Mouse (Mus musculus): Measurements from ENCODE around the gene Tsc22d4.
A peak's percentile ranks its signal among the peaks of the same experiment; 100 is the strongest.
"Not testable (repeated sequence)": the region's sequence is repeated elsewhere in the genome, so short reads cannot be mapped to it uniquely, and the experiment has no call there.

Tsc22d4 gene

GRCm38 (mm10) chr5:137745214-137746171 lies at the start of gene Tsc22d4:
TSS of gene Tsc22d4 (plus strand) at chr5:137745730.
- peak; percentile 83 to 89 for DNase-seq (ENCODE audit: low spot score in 2 of 2)

DNA sequence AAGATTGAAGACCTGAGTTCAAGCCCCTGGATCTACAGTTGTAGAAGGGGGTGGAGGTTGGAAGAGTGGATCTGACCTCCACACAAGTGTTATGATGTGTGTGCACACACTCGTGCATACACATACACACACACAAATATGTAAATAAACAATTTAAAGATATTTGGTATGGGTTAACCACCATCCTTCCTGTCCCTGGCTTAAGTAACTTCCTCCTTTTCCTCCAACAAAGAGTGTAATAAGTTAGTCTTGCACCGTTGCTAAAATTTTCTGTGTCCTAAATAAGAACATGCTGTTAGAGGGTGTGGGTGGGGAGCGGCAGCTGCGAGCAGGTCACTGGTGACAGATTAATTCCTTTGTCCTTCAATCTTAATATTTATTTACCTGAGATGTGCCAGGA lies 49.6 kb upstream of the Tsc22d4 start:
- DNase-seq (ENCODE audit: low spot score in 2 of 2), result no peak

GRCm38 (mm10) chr5:137699080-137699479 lies 46.5 kb upstream of the Tsc22d4 start:
- no peak for DNase-seq (ENCODE audit: low spot score in 2 of 2)

GRCm38 (mm10) chr5:137699850-137700249 lies 45.7 kb upstream of the Tsc22d4 start:
- DNase-seq (ENCODE audit: low spot score in 2 of 2), result no peak

DNA sequence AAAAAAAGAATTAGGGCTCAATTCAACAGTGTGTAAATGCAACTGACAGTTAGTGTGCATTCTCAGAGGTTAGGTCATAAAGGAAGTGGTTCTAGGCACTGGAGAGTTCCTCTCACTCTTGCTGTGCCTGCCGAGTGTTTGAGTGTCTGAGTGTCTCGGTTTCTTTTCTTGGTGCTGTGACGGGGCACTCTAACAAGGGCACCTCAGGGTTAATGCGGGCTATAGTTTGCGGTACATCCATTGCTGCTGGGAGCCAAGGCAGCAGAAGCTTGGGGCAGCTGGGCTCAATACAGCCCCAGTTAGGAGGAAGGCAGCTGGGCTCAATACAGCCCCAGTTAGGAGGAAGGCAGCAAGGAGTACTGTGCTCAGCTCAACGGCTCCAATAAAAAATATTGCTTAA lies 40.3 kb upstream of the Tsc22d4 start:
- no peak for DNase-seq (ENCODE audit: low spot score in 2 of 2)

DNA sequence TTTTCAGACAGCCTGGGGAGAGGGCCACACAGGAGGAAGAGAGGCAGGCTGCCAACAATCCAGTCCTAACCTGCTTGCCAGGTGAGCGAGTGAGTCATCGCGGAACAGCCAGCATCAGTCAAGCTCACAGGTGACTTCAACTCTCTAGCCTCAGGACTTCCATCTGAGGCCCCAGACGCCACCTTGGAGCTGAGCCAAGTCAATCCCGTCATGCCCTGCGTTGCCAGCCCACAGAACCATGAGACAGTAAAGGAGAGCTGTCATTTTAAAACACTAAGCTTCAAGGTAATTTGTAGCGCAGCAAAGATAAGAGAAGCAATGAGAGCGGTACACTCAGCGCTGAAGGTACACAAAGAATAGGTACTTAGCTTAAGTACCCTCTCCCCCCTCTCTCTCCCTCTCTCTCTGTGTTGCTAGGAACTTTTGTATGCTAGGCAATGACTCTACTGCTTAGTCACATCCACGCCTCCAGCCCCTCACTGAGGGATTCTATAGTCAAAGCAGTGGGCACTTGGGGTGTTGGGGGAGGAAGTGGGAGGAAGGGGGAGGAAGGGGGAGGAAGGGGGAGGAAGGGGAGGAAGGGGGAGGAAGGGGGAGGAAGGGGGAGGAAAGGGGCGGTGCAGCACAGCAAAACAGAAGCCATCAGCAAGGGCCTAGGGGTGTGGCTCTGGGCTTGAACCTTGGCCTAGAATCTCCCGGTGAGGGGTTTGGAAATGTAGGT lies 38.5 kb upstream of the Tsc22d4 start:
- DNase-seq (ENCODE audit: low spot score in 2 of 2), result no peak

DNA sequence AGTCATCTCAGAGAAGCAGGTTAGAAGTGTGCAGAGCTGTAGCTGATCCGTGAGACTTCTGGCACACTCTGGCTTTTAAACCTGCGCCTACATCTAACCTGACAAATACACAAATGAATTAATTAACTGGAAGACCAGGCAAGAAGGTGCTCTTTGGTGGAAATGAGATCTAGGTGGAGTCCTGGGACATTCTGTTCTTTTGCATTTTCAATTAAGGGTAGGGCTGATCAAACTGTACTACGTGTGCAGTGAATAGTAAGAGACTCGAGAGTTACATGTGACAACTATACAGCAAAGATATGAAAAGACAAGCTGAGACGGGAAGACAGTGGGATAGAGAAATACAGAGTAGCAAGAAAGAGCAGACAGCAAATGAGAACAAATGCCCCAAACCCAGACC lies 32.1 kb upstream of the Tsc22d4 start:
- DNase-seq (ENCODE audit: low spot score in 2 of 2), result no peak

GRCm38 (mm10) chr5:137715685-137716084 lies 29.8 kb upstream of the Tsc22d4 start:
- DNase-seq (ENCODE audit: low spot score in 2 of 2), result no peak

GRCm38 (mm10) chr5:137718020-137718790 lies 27.3 kb upstream of the Tsc22d4 start:
- no peak for DNase-seq (ENCODE audit: low spot score in 2 of 2)

DNA sequence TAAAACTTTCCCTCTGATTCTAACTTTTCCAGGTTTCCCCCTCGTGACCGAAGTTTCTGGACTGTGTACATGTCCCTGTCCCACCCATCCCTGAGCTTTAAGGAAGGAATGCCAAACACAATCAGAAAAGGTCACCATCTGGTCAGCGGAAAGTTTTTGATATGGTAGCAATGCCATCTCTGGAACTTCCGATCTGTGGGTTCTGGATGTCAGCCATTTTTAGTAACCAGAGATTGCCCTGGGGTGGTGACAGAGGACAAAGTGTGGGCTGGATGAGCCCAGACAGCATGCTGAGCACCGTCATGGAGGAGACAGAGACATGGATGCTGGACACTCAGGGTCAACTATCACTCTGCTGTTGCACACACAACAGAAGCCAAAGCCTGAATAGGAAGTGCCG lies 26.4 kb upstream of the Tsc22d4 start:
- no peak for DNase-seq (ENCODE audit: low spot score in 2 of 2)

DNA sequence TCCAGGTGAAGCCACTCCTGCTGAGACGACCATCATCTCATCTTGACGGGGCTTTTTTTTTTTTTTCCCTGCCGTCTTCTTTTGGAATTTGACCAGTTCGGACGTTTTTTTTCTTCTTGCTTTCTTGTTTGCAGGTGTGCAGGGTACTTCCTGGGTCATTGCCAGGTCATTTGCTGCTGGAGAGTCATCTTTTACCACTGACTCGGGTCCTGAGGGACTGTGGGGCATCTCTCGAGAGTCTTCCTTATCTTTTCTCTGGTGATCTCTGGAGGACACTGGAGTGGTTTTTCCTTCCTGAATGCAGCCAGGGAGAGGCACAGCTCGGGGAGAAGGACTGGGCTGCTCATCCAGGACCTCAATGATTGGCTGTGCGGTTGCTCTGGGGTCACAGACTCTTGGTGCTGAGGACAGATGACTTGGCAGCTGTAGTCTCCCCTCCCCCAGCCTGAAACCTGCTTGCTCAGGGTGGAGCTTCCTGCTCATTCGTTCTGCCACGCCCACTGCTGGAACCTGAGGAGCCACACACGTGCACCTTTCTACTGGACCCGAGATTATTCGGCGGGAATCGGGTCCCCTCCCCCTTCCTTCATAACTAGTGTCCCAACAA lies 24.9 kb upstream of the Tsc22d4 start:
- DNase-seq (ENCODE audit: low spot score in 2 of 2), result not testable (repeated sequence)

DNA sequence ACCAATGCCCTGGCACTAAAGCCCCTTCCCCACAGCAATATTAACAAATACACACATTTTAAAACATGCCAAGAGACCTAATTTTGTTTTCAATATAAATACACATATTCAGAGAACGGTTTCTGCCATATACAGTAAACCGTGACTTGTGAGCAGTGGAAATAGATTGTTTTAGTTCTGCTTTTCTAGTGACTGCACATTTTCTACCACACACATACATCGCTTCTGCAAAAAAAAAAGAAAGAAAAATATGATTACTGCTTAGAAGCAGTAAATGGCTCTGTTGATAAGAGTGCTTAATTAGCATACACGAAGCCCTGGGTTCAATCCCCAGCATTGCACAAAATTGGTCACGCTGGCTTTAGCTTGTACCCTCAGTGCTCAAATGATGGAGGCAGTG lies 21.7 kb upstream of the Tsc22d4 start:
- no peak for DNase-seq (ENCODE audit: low spot score in 2 of 2)

- DNase-seq (ENCODE audit: low spot score in 2 of 2), result no peak
These were observed 18.8 kb upstream of the Tsc22d4 start for GRCm38 (mm10) chr5:137726767-137727166.

DNA sequence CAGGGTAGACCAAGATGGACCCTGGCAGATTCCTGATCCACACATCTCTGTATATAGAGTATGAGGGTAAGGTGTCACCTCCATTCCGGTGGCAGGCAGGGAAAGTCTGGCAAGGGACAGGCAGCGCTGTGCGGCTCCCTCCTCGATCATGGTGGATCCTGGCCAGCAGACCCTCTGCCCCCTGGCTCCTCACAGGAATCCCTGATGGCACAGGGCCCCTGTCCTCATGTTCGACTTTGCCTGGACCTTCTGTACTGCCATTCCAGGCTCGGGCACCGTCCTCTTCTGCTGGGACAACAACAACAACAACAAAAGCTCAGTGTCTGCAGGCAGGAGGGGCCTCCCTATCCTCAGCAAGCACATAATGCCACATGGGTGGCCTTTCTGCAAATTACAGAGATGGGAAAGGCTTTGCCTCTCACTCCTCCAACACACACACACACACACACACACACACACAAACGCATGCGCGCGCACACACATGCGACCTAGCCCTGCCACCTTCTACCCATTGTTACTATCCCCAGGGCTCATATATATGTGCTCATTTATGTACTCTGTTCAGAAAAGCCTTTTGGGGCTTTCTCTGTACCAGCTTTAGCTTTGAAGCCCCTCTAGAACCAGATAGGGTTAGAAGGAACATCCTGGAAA lies 11.8 kb upstream of the Tsc22d4 start:
- DNase-seq (ENCODE audit: low spot score in 2 of 2), result no peak

DNA sequence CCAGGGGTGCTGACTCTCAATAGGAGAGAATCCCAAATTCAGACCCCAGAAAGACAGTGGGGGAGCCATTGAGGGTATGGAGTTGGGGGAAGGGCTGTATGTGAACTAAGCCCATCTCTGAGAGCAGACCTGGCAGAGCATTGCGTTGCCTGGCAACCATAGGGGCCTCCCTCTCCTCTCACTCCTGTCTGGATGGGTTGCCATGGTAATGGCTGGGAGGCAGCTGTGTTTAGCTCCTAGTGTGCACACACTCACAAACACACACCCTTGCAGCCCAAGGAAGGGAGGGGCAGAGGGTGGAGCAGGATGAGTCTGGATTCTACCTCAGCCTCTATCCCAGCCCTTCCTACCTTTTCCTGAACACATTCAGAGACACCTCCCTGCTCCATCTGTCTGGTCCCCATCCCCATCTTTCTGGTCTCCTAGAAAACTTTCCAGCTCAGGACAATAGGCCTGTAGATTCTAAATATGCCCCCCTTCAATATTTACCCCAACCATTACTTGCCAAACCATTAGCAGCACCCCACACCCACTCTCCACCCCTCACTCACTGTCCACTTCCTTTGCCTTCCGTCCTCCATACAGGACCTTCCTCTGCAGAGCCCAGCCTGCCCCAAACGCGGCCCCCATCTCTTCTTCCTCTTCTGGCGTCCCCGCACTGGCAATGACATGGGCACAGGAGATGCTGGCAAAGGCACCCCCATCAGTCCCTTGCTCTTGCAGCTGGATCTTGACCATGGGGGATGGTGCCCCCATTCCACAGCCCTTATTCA lies 11.1 kb upstream of the Tsc22d4 start:
- peak; percentile 91 to 97 for DNase-seq (ENCODE audit: low spot score in 2 of 2)

- no peak for DNase-seq (ENCODE audit: low spot score in 2 of 2)
These were observed 8.1 kb upstream of the Tsc22d4 start for GRCm38 (mm10) chr5:137737400-137737940.

DNA sequence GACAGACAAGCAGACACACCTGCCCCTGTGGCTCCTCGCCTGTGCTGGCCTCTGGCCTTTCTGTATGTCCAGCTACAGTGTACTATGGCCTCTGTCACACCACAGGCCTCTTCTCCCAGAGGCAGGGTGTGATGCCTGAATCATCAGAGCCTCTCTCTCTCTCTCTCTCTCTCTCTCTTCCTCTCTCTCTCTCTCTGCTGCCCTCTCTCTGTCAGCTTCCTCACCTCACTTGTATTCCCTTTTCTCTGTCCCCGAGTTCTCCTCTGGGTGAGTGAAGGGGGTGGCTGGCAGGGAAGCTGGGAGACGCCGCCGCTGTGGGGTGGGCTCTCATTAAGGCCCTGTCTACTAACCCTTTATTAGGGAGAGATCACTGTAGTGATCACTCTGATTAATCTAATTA lies 7.0 kb upstream of the Tsc22d4 start:
- no peak for DNase-seq (ENCODE audit: low spot score in 2 of 2)

DNA sequence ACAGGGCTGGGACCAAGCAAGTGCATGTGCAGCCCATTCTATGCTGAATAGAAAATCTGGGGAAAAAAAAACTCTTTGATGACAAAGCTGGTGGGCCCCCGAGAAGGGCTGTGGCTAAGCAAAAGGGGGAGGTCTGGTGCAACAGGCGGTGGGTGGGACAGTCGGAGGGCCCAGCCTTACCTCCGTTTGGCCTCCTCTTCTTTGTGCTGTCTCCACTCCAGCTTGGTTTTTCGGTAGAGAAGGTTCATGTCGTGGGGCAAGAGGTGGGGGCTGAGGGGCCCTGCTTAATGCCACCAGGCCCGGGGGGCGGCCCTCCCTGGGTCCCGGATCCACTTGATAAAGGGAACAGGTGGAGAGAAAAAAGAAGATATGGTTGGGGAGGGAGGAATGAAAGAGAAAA lies 6.1 kb upstream of the Tsc22d4 start:
- DNase-seq (ENCODE audit: low spot score in 2 of 2), result no peak

DNA sequence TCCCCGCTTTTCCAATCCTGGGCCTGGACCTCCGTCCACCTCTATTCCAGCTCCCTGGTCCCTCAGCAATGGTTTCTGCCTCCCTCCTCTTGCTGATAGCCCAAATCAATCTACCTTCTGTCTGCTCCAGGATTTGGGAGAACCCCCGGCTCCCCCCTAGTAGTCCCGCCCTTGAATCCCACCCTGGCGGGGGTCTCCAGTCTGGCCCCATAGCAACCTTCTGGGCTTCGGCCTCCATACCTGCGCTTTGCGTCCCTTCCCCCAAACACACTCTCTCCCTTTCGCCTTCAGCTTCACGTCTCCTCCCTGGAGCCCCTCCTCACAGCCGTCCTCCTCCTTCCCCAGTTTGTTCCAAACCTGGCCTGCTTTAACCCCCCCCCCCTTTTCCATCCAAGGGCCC lies 5.0 kb upstream of the Tsc22d4 start:
- DNase-seq (ENCODE audit: low spot score in 2 of 2), result no peak

All from right cerebral cortex, postnatal 36 days (tissue).